In the genomic region with DNA sequence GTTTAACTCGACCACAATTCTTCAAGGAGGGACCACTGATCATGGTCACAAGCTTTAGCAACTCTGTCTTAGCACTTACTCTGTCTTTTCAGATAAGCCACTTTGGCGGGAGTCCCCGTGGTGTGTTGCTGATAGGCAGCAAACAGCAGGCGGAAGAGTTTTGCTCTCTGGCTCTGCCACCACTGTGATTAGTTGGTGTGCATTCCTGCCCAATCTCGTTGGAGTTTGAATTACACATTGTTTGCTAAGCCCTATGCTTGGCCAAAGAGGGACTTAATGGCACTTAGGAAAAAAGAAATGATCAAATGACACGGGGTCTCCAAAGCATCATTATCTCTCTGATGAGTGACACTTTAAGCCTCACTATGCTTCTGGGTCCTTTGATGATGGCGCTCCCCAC, we compare ENCODE assay signal across 10 mouse cellular contexts.
A peak's percentile ranks its signal among the peaks of the same experiment; 100 is the strongest.
DNase-seq lines count a peak whose midpoint lies in the region.
"Had no signal": no experiment of that assay in that cellular context is flagged by ENCODE, and none has a peak within 500 bp of the region (broad histone marks: within the 10 kb centered on the region; RNA-seq: fewer than 3 reads in every experiment).

No protein-coding gene starts in this region.

- DNase-seq in heart, adult 18-20 months, result peak; percentile 18 to 38
- no peak for DNase-seq in heart, postnatal 36 days
- peak; percentile 21 for DNase-seq in retina, embryonic 14.5 days (ENCODE audit: low spot score)
- DNase-seq in retina, postnatal 1 day, result no peak
- peak; percentile 11 to 22 for DNase-seq in heart, postnatal 14 days
- no peak for DNase-seq in layer of hippocampus, adult 18-20 months (ENCODE audit: low spot score in 2 of 2)
- DNase-seq in frontal cortex, postnatal 25 days (ENCODE audit: low spot score in 2 of 2), result no peak
- no peak for DNase-seq in thymus, postnatal 14 days
- DNase-seq: liver, embryonic 13.5 days; thymus, adult 2 months had no signal

- intact Hi-C loops in heart, postnatal 36 days (cut with DNase I), result loop anchor here (2.0 to 10.0 kb wide), 3 partner anchors 73 to 964 kb away; partner anchors contain the start of genes Frem2 and Supt20
- intact Hi-C loops in heart, postnatal 14 days (cut with DNase I), result loop anchor here (5.0 to 10.0 kb wide), 2 partner anchors 203 to 954 kb away; no protein-coding TSS in a partner anchor

Comparison
In these comparisons a context has a peak if more than half of its experiments do, and no peak if none do; other contexts are left out.
1. DNase-seq: peak in heart, adult 18-20 months (2 of 2), retina, embryonic 14.5 days (single experiment) and heart, postnatal 14 days (2 of 2); none in heart, postnatal 36 days (0 of 2), retina, postnatal 1 day (single experiment), layer of hippocampus, adult 18-20 months (0 of 2), frontal cortex, postnatal 25 days (0 of 2) and thymus, postnatal 14 days (single experiment).